Mouse (Mus musculus): ENCODE results near the gene Mpnd. TPM values are rescaled to one million over a fixed set of nuclear protein-coding genes. Genes with fewer than 3 reads are reported as not detected.
A peak's percentile ranks its signal among the peaks of the same experiment; 100 is the strongest.
"Not testable (repeated sequence)": the region's sequence is repeated elsewhere in the genome, so short reads cannot be mapped to it uniquely, and the experiment has no call there.

Gene Mpnd
- polyA plus RNA-seq, 1 experiment from 2014 or later: 130 TPM

- ATAC-seq (ENCODE audit: low FRiP score): no peak
- whole genome bisulfite sequencing: 63% methylated on average over 4 of the region's 4 CpGs
- Histone ChIP-seq H3K27ac (replicated peaks) (no peak overlapping the region), H3K4me2 (no peak overlapping the region), H3K9ac (replicated peaks) (no peak overlapping the region), H3K9me3 (replicated peaks) (no peaks in the 10 kb centered on the region), H3K36me3 (peaks cover 5% of the 10 kb centered on the region; the same call in 1 of the 2 replicates), H3K27me3 (replicated peaks) (no peaks in the 10 kb centered on the region), H3K4me1 (no peaks in the 10 kb centered on the region), H3K4me3 (replicated peaks) (no peak overlapping the region)
Observed at GRCm38 (mm10) chr17:56055945-56056678, 50.6 kb downstream of the Mpnd start.

GRCm38 (mm10) chr17:56057381-56058120 lies 52.0 kb downstream of the Mpnd start:
- Histone ChIP-seq H3K27ac (replicated peaks) (0 out of 2 replicates have a peak overlapping the region, but pooled peaks have one; percentile 5), H3K27me3 (replicated peaks) (no peaks in the 10 kb centered on the region), H3K36me3 (peaks cover 11% of the 10 kb centered on the region; the same call in 1 of the 2 replicates), H3K4me3 (replicated peaks) (no peak overlapping the region), H3K4me2 (no peak overlapping the region), H3K9me3 (replicated peaks) (no peaks in the 10 kb centered on the region), H3K4me1 (no peaks in the 10 kb centered on the region), H3K9ac (replicated peaks) (no peak overlapping the region)
- ATAC-seq (ENCODE audit: low FRiP score): no peak
- WGBS: 86% methylated on average over 11 of the region's 11 CpGs

- no peak overlapping the region for H3K9ac ChIP-seq (replicated peaks)
- H3K4me1 ChIP-seq: no peaks in the 10 kb centered on the region
- no peak overlapping the region for H3K27ac ChIP-seq (replicated peaks)
- no peak overlapping the region for H3K4me3 ChIP-seq (replicated peaks)
- peaks cover 47% of the 10 kb centered on the region for H3K36me3 ChIP-seq
- H3K27me3 ChIP-seq (replicated peaks): no peaks in the 10 kb centered on the region
- no peak for ATAC-seq (ENCODE audit: low FRiP score)
- no peak overlapping the region for H3K4me2 ChIP-seq
- WGBS: 96% methylated on average over 7 of the region's 7 CpGs
- H3K9me3 ChIP-seq (replicated peaks): no peaks in the 10 kb centered on the region
Observed at GRCm38 (mm10) chr17:56062081-56062480, 56.6 kb downstream of the Mpnd start.

- 80% methylated on average over 6 of the region's 6 CpGs for WGBS
- not testable (repeated sequence) for H3K9me3 ChIP-seq (replicated peaks); H3K27me3 ChIP-seq (replicated peaks); H3K4me3 ChIP-seq (replicated peaks); H3K4me2 ChIP-seq; H3K27ac ChIP-seq (replicated peaks); H3K9ac ChIP-seq (replicated peaks); H3K4me1 ChIP-seq; ATAC-seq (ENCODE audit: low FRiP score)
- H3K36me3 ChIP-seq: peaks cover 79% of the 10 kb centered on the region
Observed at GRCm38 (mm10) chr17:56065715-56066114, 60.2 kb downstream of the Mpnd start.

Other genes starting within 250 kb of the Mpnd start
- 10.8 and 11.2 TPM in 2 replicates for gene Zfp119a, start 126.8 kb upstream of the Mpnd start, polyA plus RNA-seq (2015; fragmentation: Nextera tagmentation; extraction: Ambion mirVana)
- gene Zfp959, start 113.6 kb upstream of the Mpnd start, polyA plus RNA-seq (2015; fragmentation: Nextera tagmentation; extraction: Ambion mirVana): 14.7 and 14.8 TPM in 2 replicates
- gene Zfp119b, start 56.2 kb upstream of the Mpnd start, polyA plus RNA-seq (2015; fragmentation: Nextera tagmentation; extraction: Ambion mirVana): 9.2 and 9.3 TPM in 2 replicates
- gene Ebi3, start 53.1 kb upstream of the Mpnd start, polyA plus RNA-seq (2015; fragmentation: Nextera tagmentation; extraction: Ambion mirVana): 7.4 and 9.0 TPM in 2 replicates
- 19.5 and 23.5 TPM in 2 replicates for gene Yju2, start 46.6 kb upstream of the Mpnd start, polyA plus RNA-seq (2015; fragmentation: Nextera tagmentation; extraction: Ambion mirVana)
- 152 and 195 TPM in 2 replicates for gene Shd, start 35.2 kb upstream of the Mpnd start, polyA plus RNA-seq (2015; fragmentation: Nextera tagmentation; extraction: Ambion mirVana)
- 189 and 228 TPM in 2 replicates for gene Fsd1, start 19.2 kb upstream of the Mpnd start, polyA plus RNA-seq (2015; fragmentation: Nextera tagmentation; extraction: Ambion mirVana)
- 7.3 and 11.5 TPM in 2 replicates for gene Stap2, start 127 bp upstream of the Mpnd start, polyA plus RNA-seq (2015; fragmentation: Nextera tagmentation; extraction: Ambion mirVana)
- gene Sh3gl1, start 30.9 kb downstream of the Mpnd start, polyA plus RNA-seq (2015; fragmentation: Nextera tagmentation; extraction: Ambion mirVana): 105 and 114 TPM in 2 replicates
- 4.0 and 10.1 TPM in 2 replicates for gene Chaf1a, start 34.7 kb downstream of the Mpnd start, polyA plus RNA-seq (2015; fragmentation: Nextera tagmentation; extraction: Ambion mirVana)
- gene Ubxn6, start 69.3 kb downstream of the Mpnd start, polyA plus RNA-seq (2015; fragmentation: Nextera tagmentation; extraction: Ambion mirVana): 65.3 and 79.4 TPM in 2 replicates
- gene Hdgfl2, start 73.9 kb downstream of the Mpnd start, polyA plus RNA-seq (2015; fragmentation: Nextera tagmentation; extraction: Ambion mirVana): 124 and 134 TPM in 2 replicates
- gene Plin4, start 104.1 kb downstream of the Mpnd start, polyA plus RNA-seq (2015; fragmentation: Nextera tagmentation; extraction: Ambion mirVana): 0.09 and 0.10 TPM in 2 replicates
- gene Plin5, start 111.9 kb downstream of the Mpnd start, polyA plus RNA-seq (2015; fragmentation: Nextera tagmentation; extraction: Ambion mirVana): 2.4 and 2.7 TPM in 2 replicates
- gene Lrg1, start 116.3 kb downstream of the Mpnd start, polyA plus RNA-seq (2015; fragmentation: Nextera tagmentation; extraction: Ambion mirVana): 0.22 and 0.63 TPM in 2 replicates
- gene Sema6b, start 134.6 kb downstream of the Mpnd start, polyA plus RNA-seq (2015; fragmentation: Nextera tagmentation; extraction: Ambion mirVana): 12.3 and 16.2 TPM in 2 replicates
- 10.5 and 10.6 TPM in 2 replicates for gene Tnfaip8l1, start 156.8 kb downstream of the Mpnd start, polyA plus RNA-seq (2015; fragmentation: Nextera tagmentation; extraction: Ambion mirVana)
- 80.3 and 82.3 TPM in 2 replicates for gene Mydgf, start 178.2 kb downstream of the Mpnd start, polyA plus RNA-seq (2015; fragmentation: Nextera tagmentation; extraction: Ambion mirVana)
- 22.4 and 27.2 TPM in 2 replicates for gene Dpp9, start 213.2 kb downstream of the Mpnd start, polyA plus RNA-seq (2015; fragmentation: Nextera tagmentation; extraction: Ambion mirVana)